In genomic region chr7:112984704-112985577, GRCm38 (mm10) we compare ENCODE assay signal across 12 mouse cellular contexts. TPM values are rescaled to one million over a fixed set of nuclear protein-coding genes. Genes with fewer than 3 reads are reported as not detected.
DNase-seq lines count a peak whose midpoint lies in the region; ATAC-seq and TF ChIP-seq lines count a peak whose summit lies in the region.
"Had no signal": no experiment of that assay in that cellular context is flagged by ENCODE, and none has a peak within 500 bp of the region (broad histone marks: within the 10 kb centered on the region; RNA-seq: fewer than 3 reads in every experiment).

No protein-coding gene starts in this region.

- H3K4me2 ChIP-seq in lung, embryonic 16.5 days (ENCODE audit: low read depth, low read length), result no peak overlapping the region

- peak; percentile 39 to 80 for DNase-seq in adrenal gland, adult (ENCODE audit: inconsistent age in 2 of 2, low spot score in 1 of 2)
- no peak for DNase-seq in adrenal gland, postnatal 4 days (ENCODE audit: low spot score in 2 of 2)
- no peak for DNase-seq in testis, postnatal 14 days (ENCODE audit: low spot score)
- DNase-seq in urinary bladder, postnatal 4 days (ENCODE audit: low spot score in 2 of 2), result no peak
- no peak for DNase-seq in urinary bladder, postnatal 10 days (ENCODE audit: low spot score)
- no peak for DNase-seq in layer of hippocampus, adult 2 months (ENCODE audit: low spot score in 2 of 2)
- DNase-seq: embryo, embryonic 11 days; gastrocnemius, postnatal 36 days; thymus, postnatal 36 days had no signal

- H3K36me3 ChIP-seq in testis, adult 2 months (ENCODE audit: control insufficient read depth, insufficient read depth, low read length), result no peaks in the 10 kb centered on the region
- H3K36me3 ChIP-seq in lung, embryonic 16.5 days (ENCODE audit: control insufficient read depth, insufficient read depth, low read length), result no peaks in the 10 kb centered on the region

- peak overlapping the region; percentile 77 for H3K4me3 ChIP-seq in testis, adult 2 months (ENCODE audit: control insufficient read depth, low read depth, low read length)
- no peak overlapping the region for H3K4me3 ChIP-seq in lung, embryonic 16.5 days (ENCODE audit: low read length)
- no peak overlapping the region for H3K4me3 ChIP-seq in layer of hippocampus, adult 2 months
- H3K4me3 ChIP-seq: megakaryocyte, embryonic 14.5 days had no signal

- no peak overlapping the region for H3K27ac ChIP-seq in testis, adult 2 months (ENCODE audit: control insufficient read depth, insufficient read depth, low read depth, low read length)
- peak overlapping the region; percentile 55 for H3K27ac ChIP-seq in lung, embryonic 16.5 days (ENCODE audit: low read length)
- H3K27ac ChIP-seq in layer of hippocampus, adult 2 months, result no peak overlapping the region

- H3K27me3 ChIP-seq in testis, adult 2 months (ENCODE audit: control insufficient read depth, insufficient read depth, low read length), result no peaks in the 10 kb centered on the region
- no peaks in the 10 kb centered on the region for H3K27me3 ChIP-seq in lung, embryonic 16.5 days (ENCODE audit: control insufficient read depth, insufficient read depth, low read depth, low read length)

- 24% methylated on average over 17 of the region's 17 CpGs for WGBS in lung, embryonic 16.5 days

- H3K4me1 ChIP-seq in testis, adult 2 months (ENCODE audit: control insufficient read depth, insufficient read depth, low read length), result peaks cover 7% of the 10 kb centered on the region
- H3K4me1 ChIP-seq in lung, embryonic 16.5 days (replicated peaks; ENCODE audit: control insufficient read depth, insufficient read depth, low read length), result peaks cover 16% of the 10 kb centered on the region
- H3K4me1 ChIP-seq: megakaryocyte, embryonic 14.5 days had no signal

- H3K9ac ChIP-seq in lung, embryonic 16.5 days (ENCODE audit: low read length), result no peak overlapping the region

- no peaks in the 10 kb centered on the region for H3K9me3 ChIP-seq in lung, embryonic 16.5 days (ENCODE audit: control insufficient read depth, low read length)

- ATAC-seq in lung, embryonic 16.5 days (ENCODE audit: low read depth), result peak; percentile 77

- TF ChIP-seq POLR2A in testis, adult 2 months (IDR thresholded peaks at IDR 0.05; ENCODE audit: control insufficient read depth, low read depth, low read length), result 0 out of 2 replicates have a peak, but pooled peaks have one; percentile 39

- TF ChIP-seq CTCF in testis, adult 2 months (IDR thresholded peaks at IDR 0.05; ENCODE audit: control insufficient read depth, insufficient read depth, insufficient replicate concordance, low read depth, low read length), result no peak
- no peak for TF ChIP-seq CTCF in layer of hippocampus, adult 2 months (conservative IDR thresholded peaks at IDR 0.05)

RNA-seq across cellular contexts. Expression of gene Rassf10, which starts 31.2 kb away (rescaled TPM):
- 10 to 100 TPM; 11.2 to 15.2 TPM for total RNA-seq in adrenal gland, postnatal 4 days (2021)
- polyA plus RNA-seq in testis, adult 2 months (2012; rRNA removed), result 0.79 and 0.82 TPM in 2 replicates
- 14.3 and 14.9 TPM in 2 replicates for polyA plus RNA-seq in lung, embryonic 16.5 days (2015; fragmentation: Nextera tagmentation; extraction: Ambion mirVana)
- total RNA-seq in layer of hippocampus, adult 2 months (2021), result 1 to 10 TPM in 1 of 2 experiments, under 1 TPM in 1; 0.96 to 1.0 TPM

Comparison
In these comparisons a context has a peak if more than half of its experiments do, and no peak if none do; other contexts are left out.
1. DNase-seq: peak in adrenal gland, adult (2 of 2); none in adrenal gland, postnatal 4 days (0 of 2), testis, postnatal 14 days (single experiment), urinary bladder, postnatal 4 days (0 of 2), urinary bladder, postnatal 10 days (single experiment) and layer of hippocampus, adult 2 months (0 of 2).
2. RNA of gene Rassf10, which starts 31.2 kb away (total RNA-seq): 11.2 to 15.2 TPM in adrenal gland, postnatal 4 days; 0.96 to 1.0 TPM in layer of hippocampus, adult 2 months; every median in the first group is over 4 times any median in the second.